Mouse (Mus musculus) lung, adult 2 months (tissue): ENCODE measurements at regions not wholly inside any gene's neighbourhood (a gene's known extent, or its start where the extent isn't known, plus 50 kb on each side); places are given as distances from the start of the nearest gene placed in this dataset.

Experiments used
- CTCF ChIP-seq: fragments of 200-500 bp; IDR thresholded peaks from 2 replicates; pipeline ENCODE4 v1.5.1; 2011; ENCODE audit warnings: mild to moderate bottlenecking, low read length, control low read depth; ENCODE audit not compliant: insufficient read depth
- POLR2A ChIP-seq: fragments of 200-500 bp; IDR thresholded peaks from 2 replicates; pipeline ENCODE4 v1.6.1; 2011; ENCODE audit warnings: low read depth, mild to moderate bottlenecking, control low read depth, low read length, borderline replicate concordance; ENCODE audit errors: extremely low read depth

GRCm38 (mm10) chr2:115469165-115469821, 112.2 kb upstream of the BC052040 start:
- no peak for TF ChIP-seq POLR2A
- TF ChIP-seq CTCF: no peak
